Mouse (Mus musculus): ENCODE data around the gene Pla1a.
"Not testable (repeated sequence)": the region's sequence is repeated elsewhere in the genome, so short reads cannot be mapped to it uniquely, and the experiment has no call there.

The Pla1a gene

GRCm38 (mm10) chr16:38432498-38433425, at the start of gene Pla1a:
Pla1a (minus strand) TSS chr16:38433145.
- no peak for DNase-seq

GRCm38 (mm10) chr16:38481327-38481726, 48.4 kb upstream of the Pla1a start:
- DNase-seq, result no peak

GRCm38 (mm10) chr16:38478296-38478695, 45.4 kb upstream of the Pla1a start:
- no peak for DNase-seq

GRCm38 (mm10) chr16:38477241-38477608, 44.3 kb upstream of the Pla1a start:
- DNase-seq, result not testable (repeated sequence)

- DNase-seq, result peak; percentile 45
These were observed 43.6 kb upstream of the Pla1a start for GRCm38 (mm10) chr16:38476312-38477240.

GRCm38 (mm10) chr16:38475681-38476311, 42.9 kb upstream of the Pla1a start:
- DNase-seq, result no peak

GRCm38 (mm10) chr16:38474677-38475286, 41.8 kb upstream of the Pla1a start:
- DNase-seq, result no peak

- DNase-seq, result no peak
These were observed 40.7 kb upstream of the Pla1a start for GRCm38 (mm10) chr16:38473661-38474060.

- no peak for DNase-seq
These were observed 39.5 kb upstream of the Pla1a start for GRCm38 (mm10) chr16:38472507-38472873.

GRCm38 (mm10) chr16:38471697-38472506, 39.0 kb upstream of the Pla1a start:
- DNase-seq, result no peak

- DNase-seq, result no peak
These were observed 36.5 kb upstream of the Pla1a start for GRCm38 (mm10) chr16:38469437-38469836.

- DNase-seq, result no peak
These were observed 35.7 kb upstream of the Pla1a start for GRCm38 (mm10) chr16:38468706-38469018.

GRCm38 (mm10) chr16:38467917-38468705, 35.2 kb upstream of the Pla1a start:
- no peak for DNase-seq

GRCm38 (mm10) chr16:38467091-38467916, 34.4 kb upstream of the Pla1a start:
- no peak for DNase-seq

- no peak for DNase-seq
These were observed 33.1 kb upstream of the Pla1a start for GRCm38 (mm10) chr16:38466089-38466488.

- no peak for DNase-seq
These were observed 30.4 kb upstream of the Pla1a start for GRCm38 (mm10) chr16:38463305-38463704.

GRCm38 (mm10) chr16:38462161-38462560, 29.2 kb upstream of the Pla1a start:
- no peak for DNase-seq

- DNase-seq, result no peak
These were observed 28.8 kb upstream of the Pla1a start for GRCm38 (mm10) chr16:38461749-38462148.

GRCm38 (mm10) chr16:38459990-38460389, 27.0 kb upstream of the Pla1a start:
- no peak for DNase-seq

- DNase-seq, result no peak
These were observed 25.8 kb upstream of the Pla1a start for GRCm38 (mm10) chr16:38458600-38459280.
